Mouse (Mus musculus) stomach, postnatal 0 days (tissue): ENCODE results near the gene Rer1.

ENCODE experiments used
- CTCF ChIP-seq: IDR thresholded peaks from 2 replicates; pipeline ENCODE4 v1.5.1; 2016; ENCODE audit warnings: antibody characterized with exemption, low read depth, mild to moderate bottlenecking, moderate library complexity
- EP300 ChIP-seq: optimal IDR thresholded peaks from 2 replicates; pipeline ENCODE3; 2016; ENCODE audit warnings: antibody characterized with exemption

DNA sequence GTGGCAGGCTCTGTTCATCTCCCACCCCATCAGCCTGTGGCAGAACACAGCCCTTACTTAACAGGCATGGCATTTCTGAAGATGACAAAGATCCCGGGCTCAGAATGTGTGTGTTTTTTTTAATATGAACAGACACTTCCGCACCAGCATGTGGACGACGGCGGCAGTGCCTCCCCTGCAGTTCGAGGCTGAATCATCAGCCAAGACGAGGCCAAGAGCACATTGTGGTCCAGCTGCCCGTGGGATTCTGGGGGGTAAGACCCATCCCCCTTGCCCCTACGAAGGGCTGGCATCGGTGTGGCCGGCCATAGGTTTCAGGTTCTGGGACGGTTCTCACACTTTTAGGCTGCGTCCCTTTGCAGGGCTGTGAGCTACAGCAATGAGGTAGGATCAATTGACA lies 51.4 kb downstream of the Rer1 start:
- no peak for TF ChIP-seq CTCF
- TF ChIP-seq EP300 = no peak
